Mouse (Mus musculus) c-Kit-positive CD71-negative TER-119-negative erythroid progenitor cells, embryonic 14.5 days (primary cell): ENCODE results near the gene Tardbp.

ENCODE experiments used
- DNase-seq: peaks from one replicate; pipeline ENCODE4 v3.0.0-alpha.2; 2013; ENCODE audit warnings: low read depth

Gene Tardbp

DNA sequence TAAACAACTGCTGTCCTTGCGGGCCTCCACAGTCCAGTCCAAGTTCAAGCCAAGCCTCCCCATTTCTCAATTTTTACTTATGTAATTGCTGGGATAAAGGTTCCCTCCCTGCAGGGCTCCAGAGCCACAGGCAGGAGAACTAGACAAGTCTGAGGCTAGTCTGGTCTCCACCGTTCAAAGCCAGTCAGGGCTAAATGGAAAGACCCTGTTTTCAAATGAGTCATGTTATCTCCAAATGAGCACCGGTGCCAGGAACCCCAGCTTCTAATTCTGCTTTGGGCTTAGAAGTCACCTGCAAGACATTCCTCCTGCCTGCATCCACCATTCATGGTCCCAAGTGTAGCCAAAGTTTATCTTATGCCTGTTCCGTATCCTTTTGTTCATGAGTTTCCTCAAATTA is 24.9 kb downstream of the Tardbp start:
- no peak for DNase-seq

DNA sequence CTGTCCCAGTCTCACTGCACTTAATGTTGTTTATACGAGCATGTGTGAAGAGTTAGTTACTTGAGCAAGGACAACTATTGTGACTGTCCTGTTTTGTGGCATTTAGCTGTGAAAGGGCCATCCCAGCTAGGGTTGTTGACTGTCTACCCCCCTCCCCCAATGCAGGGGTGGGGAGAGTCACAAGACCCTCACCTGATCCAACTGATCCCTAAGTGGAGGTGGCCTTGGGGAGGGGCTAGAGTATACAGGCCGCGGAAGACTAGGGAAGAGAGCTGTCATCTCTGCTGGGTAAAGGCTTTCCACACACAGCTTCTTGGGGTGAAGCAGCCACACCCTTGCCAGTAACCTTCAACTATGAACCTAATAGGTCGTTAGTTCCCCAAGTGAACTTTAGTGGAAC is 26.5 kb downstream of the Tardbp start:
- no peak for DNase-seq

DNA sequence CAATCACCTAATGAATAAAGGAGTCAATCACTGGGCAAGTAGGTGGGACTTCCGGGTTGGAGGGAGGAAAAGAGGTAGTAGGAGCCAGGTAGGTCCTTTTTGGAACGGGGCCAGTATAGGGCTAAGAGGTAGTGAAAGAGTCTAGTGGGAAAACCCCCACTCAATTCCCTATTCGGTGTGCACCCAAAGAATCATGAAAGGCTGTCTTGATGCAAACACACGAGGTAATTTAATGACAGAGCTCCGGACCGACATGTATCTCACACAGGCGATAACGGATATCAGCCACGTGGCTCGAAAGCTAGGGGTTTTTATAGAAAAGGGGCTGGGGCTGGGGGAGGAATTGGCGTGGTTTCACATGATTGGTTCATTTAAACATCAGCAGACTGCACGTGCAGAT is 28.0 kb downstream of the Tardbp start:
- no peak for DNase-seq

DNA sequence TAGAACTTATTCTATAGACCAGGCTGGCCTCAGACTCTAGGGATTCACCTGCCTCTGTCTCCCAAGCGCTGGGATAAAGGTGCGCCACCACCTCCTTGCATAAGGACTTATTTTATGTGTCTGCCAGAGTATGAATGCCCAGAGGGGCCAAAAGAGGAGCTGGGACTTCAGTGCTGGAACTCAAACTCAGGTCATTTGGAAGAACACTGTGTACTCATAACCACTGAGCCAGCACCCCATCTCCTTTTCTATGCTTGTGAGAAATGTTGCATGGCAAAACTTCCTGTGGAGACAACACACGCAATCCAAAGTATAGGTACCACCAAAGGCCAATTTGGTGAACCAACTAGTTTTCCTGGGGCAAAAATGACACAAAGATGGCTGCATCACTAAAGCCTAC is 30.1 kb downstream of the Tardbp start:
- no peak for DNase-seq

DNA sequence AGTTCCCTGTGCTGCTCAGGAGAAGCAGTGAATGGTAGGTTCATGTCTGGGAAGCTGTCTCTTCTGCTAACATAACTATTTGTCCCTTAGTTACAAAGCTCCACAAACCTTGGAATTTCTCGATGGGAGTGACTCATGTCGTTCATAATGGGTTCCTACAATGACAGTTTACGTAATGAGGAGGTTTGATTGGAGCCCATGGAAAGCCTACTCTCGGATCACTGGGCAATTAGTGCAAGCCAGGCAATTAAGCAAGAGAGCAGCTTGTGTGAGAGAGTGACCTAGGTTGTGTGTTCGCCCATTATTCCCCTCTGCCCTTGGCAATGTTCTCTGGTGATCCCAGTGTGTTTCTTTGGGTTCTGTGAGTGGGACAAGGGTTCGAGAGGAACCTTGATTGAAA is 30.9 kb downstream of the Tardbp start:
- no peak for DNase-seq

DNA sequence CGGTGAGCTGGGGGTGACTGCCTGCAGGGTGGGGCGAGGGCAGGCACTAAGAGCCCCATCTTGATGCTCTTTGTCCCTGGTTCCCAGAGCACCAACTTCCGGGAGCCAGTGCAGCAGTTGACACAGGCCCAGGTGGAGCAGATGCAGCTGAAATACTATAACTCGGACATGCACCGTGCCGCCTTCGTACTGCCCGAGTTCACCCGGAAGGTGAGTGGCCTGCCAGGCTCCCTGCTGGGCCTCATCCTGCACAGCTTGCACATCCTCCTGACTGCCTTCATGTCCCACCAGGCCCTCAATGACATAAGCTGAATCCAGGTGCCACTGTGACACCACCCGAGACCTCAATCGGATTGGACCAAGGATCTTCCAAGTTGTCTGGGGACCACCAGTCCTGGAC is 32.8 kb downstream of the Tardbp start:
- no peak for DNase-seq

DNA sequence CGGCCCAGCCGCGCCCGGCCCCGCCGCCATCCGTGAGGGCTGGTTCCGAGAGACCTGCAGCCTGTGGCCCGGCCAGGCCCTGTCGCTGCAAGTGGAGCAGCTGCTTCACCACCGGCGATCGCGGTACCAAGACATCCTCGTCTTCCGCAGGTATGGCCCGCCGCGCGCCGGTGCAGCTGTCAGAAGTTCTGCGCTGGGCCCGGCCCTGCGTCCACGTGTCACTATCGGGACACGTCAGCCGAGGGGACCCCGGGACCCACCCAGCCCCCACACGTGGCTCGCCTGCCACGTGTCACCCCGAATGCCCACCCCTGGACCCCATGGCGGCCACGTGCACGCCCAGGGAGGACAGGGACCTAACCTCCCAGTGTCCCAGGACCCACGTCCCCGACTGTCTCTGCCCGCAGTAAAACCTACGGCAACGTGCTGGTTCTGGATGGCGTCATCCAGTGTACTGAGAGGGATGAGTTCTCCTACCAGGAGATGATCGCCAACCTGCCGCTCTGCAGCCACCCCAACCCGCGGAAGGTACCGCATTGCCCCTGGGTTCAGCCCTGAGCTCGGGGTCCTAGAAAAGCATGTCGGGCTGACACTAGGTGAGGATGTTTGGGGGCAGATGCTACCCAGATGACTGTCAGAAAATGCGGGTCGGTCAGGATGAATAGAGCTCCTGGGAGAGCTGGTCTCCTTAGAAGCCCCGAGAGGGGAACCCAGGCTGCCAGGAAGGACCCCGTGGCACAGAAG is 35.0 kb downstream of the Tardbp start:
- no peak for DNase-seq

DNA sequence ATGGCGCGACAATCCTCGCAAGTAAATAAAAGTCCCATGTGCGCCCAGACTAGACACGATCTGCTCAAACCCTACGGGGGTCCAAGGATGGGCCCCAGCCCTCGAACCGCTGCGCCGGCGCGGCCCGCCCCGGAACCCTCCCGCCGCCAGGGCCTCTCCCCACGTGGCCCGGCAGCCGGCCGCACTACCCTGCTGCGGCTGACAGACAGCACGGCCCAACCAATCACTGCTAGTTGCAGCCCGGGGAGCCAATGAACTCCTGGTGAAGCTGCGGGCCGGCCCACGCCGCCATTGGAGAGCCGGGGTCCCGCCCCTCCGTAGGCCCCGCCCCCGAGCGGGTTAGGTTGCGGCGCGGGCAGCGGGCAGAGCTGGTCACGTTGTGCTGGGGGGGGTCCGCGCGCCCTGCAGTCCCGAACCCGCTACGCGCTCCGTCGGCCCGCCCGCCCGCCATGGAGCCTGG is 35.6 kb downstream of the Tardbp start, which contains the start of gene Srm:
Gene Srm (plus strand): TSS at position 333 of the 460 bp plus-strand sequence.
- DNase-seq, result peak; percentile 90

DNA sequence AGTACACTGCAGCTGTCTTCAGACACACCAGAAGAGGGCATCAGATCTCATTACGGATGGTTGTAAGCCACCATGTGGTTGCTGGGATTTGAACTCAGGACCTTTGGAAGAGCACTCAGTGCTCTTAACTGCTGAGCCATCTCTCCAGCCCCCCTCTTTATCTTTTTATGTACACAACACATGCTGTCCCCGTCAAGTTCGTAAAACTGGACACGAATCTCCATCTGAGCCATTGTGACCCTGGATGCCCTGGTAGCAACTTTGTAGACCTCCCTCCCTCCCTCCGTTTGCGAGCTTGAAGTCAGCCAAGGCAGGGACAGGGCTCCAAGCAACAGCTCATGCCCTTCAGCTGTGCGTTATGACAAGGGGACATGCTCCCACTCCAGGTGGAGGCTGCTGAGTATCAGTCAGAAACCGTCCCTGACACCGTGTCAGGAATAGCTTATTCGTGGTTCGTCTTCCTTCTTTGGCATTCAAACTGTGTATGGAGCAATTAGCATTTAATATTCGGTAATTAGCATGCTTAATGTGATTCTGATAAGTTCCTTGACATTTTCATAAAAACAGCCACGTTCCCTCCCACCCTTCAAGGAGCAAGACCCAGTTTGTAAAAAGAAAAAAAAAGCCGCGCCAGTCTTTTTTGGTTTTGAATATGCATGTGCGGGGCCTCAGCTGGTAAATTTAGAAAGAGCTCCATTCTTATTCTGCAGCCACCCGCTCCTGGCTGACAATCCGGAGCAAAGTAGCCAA is 36.2 kb downstream of the Tardbp start:
- no peak for DNase-seq

DNA sequence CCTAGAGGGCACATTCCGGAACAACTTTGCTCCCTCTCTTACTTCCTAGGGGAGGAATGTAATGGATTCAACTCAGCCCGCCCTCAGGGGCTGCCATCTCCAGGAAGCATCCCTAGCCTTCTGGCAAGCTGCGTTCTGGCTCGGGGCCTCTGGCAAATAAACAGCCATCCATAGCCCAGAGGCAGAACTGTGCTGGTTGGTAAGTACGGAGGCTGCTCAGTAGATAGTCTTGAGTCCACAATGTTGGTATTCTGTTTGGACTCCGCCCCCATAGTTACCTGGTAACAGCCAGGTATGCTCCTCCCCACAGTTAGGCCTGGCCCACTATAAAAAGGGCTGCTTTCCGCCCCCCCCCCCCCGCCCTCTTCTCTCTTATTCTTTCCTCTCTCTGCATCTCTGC is 37.3 kb downstream of the Tardbp start:
- no peak for DNase-seq

DNA sequence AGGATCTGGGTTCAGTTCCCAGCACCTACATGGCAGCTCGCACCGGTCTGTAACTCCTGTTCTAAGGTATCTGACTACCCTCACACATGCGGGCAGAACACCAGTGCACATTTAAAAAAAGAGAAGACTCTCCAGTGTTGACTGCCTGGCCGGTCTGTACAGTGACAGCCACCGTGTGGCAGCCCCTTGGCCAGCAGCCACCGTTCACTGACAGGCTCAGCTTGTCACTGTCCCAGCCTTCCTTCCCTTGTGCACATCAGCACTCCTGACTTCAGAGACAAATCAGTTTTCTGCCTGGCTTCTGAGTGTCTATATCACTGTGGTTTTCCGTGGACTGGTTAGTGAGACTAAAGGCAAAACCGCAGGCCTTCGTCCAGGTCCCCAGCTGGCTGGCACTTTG is 38.0 kb downstream of the Tardbp start:
- no peak for DNase-seq

DNA sequence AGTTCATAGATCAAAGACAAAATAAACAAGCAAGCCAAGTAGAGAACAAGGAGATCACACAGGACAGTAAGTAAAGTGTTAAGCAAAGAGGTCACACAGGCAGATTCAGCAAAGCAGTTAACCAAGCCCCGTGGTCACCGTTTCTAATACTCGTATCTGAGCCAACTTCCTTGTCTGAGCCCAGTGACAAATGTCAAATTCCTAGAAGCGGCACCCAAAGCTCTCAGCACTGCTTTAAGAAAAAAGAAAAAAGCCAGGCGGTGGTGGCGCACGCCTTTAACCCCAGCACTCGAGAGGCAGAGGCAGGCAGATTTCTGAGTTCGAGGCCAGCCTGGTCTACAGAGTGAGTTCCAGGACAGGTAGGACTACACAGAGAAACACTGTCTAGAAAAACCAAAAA is 40.2 kb downstream of the Tardbp start:
- DNase-seq, result no peak

DNA sequence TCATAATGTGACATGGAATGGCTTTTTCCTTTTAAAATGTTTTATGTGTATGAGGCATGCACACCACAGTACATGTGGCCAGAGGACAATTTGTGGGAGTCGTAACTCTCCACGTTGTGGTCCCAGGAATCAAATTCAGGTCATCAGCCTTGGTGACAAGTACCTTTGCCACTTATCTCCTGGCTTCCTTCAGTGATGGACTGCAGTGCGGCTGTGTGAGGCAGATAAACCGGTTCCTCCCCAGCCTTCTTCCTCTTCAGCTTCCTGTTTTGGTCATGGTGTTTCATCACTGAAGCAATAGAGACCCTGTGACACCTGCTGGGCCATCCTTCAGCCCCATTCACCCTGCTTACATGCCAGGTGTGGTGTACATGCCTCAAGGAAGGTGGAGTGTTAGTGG is 43.6 kb downstream of the Tardbp start:
- DNase-seq, result peak; percentile 56

DNA sequence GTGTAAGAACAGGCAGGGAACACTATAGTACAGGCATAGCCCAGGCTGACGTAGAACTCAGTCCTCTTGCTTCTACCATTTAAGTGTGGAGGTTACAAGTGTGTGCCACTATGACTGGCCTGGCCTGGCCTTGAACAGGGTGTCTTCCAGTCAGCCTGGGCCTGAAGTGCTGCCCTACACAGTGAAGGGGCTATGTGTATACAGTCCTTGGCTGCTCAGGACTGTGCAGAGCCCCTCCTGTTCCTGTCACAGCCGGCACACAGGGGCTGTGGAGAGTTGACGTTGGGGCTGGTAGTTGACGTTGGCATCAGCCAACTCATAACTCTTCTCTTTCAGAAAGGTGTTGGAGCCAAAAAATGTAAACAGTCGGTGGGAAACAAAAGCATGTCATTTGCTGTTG is 45.4 kb downstream of the Tardbp start:
- no peak for DNase-seq

DNA sequence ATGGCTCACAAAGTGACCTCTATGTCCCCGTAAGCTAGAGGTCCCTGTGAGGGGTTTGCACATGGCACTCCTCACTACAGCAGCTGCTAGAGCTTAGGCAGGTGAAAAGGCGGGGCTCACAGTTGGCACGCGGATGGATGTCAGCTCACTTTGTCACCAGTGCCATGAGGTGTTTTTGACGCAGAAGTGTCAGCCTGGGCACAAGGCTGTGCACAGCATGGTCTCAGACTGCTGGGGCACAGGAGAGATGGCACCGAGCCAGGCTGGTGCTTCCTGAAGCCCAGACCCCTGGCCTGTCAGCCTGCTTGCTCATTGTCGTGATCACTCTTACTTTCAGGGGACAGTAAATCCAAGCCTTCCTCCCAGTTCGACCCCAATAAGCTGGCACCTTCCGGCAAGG is 46.1 kb downstream of the Tardbp start:
- DNase-seq, result no peak

DNA sequence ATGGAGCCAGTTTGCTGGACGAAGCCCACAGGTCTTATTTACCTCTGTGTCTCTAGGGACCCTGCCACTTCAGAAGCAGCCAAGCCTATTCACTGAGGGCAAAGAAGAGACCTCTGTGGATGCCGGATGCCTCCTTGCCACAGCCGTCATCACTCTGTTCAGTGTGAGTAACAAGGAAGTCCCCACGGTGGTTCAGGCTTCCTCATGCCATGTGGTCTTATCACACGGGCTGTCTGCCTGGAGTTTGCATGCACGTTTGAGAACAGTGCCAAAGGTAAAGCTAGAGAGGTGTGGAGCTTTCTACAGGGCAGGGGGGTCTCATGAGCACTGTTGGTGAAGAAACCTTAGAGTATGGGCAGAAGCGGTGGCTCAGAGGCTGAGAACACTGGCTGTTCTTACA is 53.6 kb downstream of the Tardbp start:
- DNase-seq, result no peak

DNA sequence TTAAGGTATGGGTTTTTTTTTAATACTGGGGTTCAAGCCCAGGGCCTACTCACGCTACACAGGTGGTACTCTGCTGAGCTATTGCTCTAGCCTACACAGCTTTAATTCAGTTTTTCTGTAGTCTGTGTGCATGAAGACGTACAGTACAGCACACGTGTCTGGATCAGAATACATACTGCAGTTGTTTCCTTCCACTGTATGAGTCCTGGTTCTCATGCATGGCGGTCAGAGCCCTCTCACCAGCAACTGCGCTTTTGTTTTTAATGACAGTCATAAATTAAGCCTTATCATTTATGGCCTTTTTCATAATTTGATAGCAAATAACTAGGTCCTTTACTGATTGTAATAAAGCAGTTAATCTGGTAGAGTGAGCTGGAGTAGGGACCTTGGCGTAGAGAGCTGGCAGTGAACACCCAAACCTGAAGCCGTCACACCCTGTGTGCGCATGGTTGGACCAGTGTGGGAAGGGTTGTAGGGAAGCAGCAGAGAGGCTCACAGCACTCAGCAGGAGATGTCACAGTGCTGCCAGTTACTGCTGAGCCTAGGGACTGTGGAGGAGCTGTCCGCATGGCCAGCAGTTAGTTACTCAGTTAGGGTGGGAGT is 56.0 kb downstream of the Tardbp start:
- no peak for DNase-seq

DNA sequence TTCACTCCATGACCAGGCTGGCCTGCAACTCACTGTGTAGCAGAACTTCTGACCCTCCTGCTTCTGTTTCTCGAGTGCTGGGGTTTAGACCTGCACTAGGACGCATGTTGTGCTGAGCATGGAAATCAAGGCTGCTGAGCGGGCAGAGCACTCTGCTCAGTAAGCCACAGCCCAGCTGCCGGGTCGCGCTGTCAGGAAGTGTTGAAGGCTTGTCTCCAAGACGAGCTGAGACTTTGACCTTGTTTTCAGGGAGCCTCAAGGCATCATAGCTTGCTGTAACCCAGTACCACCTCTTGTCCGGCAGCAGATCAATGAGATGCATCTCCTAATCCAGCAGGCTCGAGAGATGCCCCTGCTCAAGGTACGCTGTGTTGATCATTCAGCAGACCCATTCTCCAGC is 56.7 kb downstream of the Tardbp start:
- DNase-seq, result no peak

DNA sequence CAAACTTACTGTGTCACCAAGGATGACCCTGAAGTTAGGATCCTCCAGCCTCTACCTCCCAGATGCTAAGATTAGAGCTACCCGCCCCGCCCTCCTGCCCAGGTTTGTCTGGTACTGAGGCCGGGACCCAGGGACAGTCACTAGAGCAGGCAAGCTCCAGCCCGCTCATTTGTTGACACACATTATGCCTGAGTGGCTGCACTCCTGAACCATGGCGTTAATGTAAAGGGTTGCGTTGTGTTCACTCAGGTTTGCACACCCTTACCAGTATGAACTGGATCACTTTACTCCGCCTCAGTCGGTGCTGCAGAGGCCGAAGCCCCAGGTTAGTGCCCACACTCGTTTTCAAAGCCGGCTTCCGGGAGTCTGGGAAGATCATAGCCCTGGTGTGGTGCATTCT is 63.2 kb downstream of the Tardbp start:
- no peak for DNase-seq

DNA sequence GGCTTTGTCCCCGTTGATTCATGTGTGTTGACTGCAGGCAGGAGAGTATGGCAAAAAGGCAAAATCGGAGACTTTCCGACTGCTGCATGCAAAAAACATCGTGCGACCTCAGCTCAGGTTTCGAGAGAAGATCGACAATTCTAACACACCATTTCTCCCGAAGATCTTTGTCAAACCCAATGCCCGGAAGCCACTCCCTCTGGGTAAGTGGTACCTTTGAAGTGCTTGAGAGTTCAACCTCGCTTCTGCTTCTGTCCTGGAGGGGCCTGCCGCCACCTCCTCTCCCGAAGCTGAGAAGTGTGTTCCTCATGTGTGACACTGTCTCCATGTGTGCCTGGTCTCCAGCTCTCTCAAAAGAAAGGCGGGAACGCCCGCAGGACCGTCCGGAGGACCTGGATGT is 64.1 kb downstream of the Tardbp start:
- DNase-seq, result no peak
